Mouse (Mus musculus) lung, adult 2 months (tissue): Measurements from ENCODE around the gene Dlgap1.

Experiments
- CTCF ChIP-seq: fragments of 200-500 bp; IDR thresholded peaks from 2 replicates; pipeline ENCODE4 v1.5.1; 2011; ENCODE audit warnings: mild to moderate bottlenecking, low read length, control low read depth; ENCODE audit not compliant: insufficient read depth
- POLR2A ChIP-seq: fragments of 200-500 bp; IDR thresholded peaks from 2 replicates; pipeline ENCODE4 v1.6.1; 2011; ENCODE audit warnings: low read depth, mild to moderate bottlenecking, control low read depth, low read length, borderline replicate concordance; ENCODE audit errors: extremely low read depth

- TF ChIP-seq CTCF (peak; percentile 88), POLR2A (peak; percentile 40; the same call in 1 of the 2 replicates)
Observed at GRCm38 (mm10) chr17:70738168-70738854, 769.4 kb downstream of the Dlgap1 start.
